Mouse (Mus musculus) heart, adult 2 months (tissue): ENCODE results near the gene Tmem189.

ENCODE experiments used
- CTCF ChIP-seq: fragments of 200-600 bp; IDR thresholded peaks from 2 replicates; pipeline ENCODE4 v1.8.1; 2022; ENCODE audit warnings: antibody characterized with exemption, mild to moderate bottlenecking, moderate library complexity
- EP300 ChIP-seq: fragments of 200-500 bp; IDR thresholded peaks from 2 replicates; pipeline ENCODE4 v1.6.1; 2011; ENCODE audit warnings: low read depth, low read length, control low read depth; ENCODE audit not compliant: insufficient read depth
- POLR2A ChIP-seq: fragments of 200-500 bp; IDR thresholded peaks from 2 replicates; pipeline ENCODE4 v1.6.1; 2011; ENCODE audit warnings: mild to moderate bottlenecking, low read depth, low read length, control low read depth; ENCODE audit not compliant: insufficient read depth

DNA sequence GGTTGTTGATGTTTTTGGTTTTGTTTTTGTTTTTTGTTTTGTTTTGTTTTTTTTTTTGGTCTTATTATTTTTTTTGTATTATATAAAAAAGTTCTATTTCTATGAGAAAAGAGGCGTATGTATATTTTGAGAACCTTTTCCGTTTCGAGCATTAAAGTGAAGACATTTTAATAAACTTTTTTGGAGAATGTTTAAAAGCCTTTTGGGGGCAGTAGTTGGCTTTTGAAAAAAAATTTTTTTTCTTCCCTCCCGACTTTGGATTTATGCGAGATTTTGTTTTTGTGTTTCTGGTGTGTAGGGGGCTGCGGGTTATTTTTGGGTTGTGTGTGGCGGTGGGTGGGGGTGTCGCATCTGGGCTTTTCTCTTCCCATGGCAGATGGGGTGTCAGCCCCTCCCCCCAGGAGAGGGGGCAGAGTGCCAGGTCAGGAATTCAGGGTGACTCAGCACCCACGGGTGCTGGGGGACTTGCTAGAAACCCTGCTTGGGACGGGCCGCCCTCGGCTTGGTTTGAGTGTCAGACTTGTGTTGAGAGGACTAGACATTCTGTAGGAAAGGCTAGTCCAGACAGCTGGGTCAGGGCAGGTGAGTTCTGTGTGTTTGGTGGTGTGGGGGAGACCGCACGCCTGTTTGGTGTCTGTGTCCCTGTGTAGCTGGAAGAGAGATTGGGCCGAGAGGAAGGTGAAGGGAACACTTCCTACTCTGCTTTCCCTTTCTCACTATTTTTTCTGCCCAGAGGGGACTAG lies 768 bp upstream of the Tmem189 start:
- TF ChIP-seq CTCF (no peak), EP300 (no peak; the same call in 1 of the 2 replicates), POLR2A (no peak; the same call in 1 of the 2 replicates)
